Mouse (Mus musculus): ENCODE data around the gene Cyfip1. TPM values are rescaled to one million over a fixed set of nuclear protein-coding genes. Genes with fewer than 3 reads are reported as not detected.

Gene Cyfip1
- polyA plus RNA-seq (2015; fragmentation: Illumina TruSeq; extraction: RNeasy Lipid Tissue Mini Kit (QIAGEN cat#74804); ENCODE audit: insufficient read depth, low read depth, low replicate concordance) = 9.7 TPM

DNA sequence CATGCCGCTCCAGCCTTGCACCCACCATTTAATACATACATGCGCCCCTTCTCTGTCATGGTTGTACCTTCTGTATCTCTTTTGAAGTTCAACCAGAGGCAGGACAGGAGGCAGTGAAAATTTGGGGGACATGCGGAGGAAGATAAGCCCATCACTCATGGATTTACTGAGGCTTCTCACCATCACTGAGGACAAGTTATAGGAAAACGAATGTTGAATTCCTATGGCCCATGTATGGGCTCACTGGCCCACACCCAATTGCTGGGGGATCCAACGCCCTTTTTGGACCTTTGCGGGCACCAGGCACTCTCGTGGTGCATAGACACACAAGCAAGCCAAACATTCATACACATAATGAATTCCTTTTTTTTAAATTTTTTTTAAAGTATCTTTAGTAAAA is at the start of gene Cyfip1:
Gene Cyfip1, plus strand, starts transcription at position 301 of the 400 bp plus-strand sequence.

DNA sequence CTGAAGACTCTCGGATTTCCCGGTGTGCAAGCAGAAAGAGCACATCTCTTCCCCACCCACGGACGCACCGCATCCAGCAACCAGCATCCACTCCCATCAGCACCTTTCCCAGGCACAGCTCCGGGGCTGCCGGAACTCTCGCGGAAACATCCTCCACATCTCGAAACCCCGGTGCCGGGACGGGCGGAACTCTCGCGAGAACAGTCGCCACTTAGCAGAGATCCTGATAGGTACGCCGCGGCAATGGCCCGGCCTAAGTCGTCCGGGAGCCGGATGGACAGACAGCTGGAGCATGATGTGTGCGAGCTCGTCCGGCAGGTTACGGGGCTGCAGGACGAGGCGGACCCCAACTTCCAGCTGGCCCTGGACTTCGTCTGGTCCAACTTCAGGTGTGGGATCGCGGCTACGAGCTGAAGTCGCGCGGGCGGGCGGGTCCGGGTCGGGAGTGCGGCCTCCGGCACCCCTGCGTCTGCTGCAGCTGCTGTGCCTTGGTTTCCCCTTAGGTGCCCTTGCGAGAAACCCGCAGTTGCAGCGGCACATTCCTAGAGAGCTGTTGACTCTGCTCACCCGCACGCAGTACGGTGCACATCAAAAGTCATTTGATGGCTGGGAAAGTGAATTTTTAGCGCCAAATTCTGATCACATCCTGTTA is 47.5 kb upstream of the Cyfip1 start, which contains the start of gene Tubgcp5:
Gene Tubgcp5, plus strand, starts transcription at position 203 of the 652 bp plus-strand sequence.

DNA sequence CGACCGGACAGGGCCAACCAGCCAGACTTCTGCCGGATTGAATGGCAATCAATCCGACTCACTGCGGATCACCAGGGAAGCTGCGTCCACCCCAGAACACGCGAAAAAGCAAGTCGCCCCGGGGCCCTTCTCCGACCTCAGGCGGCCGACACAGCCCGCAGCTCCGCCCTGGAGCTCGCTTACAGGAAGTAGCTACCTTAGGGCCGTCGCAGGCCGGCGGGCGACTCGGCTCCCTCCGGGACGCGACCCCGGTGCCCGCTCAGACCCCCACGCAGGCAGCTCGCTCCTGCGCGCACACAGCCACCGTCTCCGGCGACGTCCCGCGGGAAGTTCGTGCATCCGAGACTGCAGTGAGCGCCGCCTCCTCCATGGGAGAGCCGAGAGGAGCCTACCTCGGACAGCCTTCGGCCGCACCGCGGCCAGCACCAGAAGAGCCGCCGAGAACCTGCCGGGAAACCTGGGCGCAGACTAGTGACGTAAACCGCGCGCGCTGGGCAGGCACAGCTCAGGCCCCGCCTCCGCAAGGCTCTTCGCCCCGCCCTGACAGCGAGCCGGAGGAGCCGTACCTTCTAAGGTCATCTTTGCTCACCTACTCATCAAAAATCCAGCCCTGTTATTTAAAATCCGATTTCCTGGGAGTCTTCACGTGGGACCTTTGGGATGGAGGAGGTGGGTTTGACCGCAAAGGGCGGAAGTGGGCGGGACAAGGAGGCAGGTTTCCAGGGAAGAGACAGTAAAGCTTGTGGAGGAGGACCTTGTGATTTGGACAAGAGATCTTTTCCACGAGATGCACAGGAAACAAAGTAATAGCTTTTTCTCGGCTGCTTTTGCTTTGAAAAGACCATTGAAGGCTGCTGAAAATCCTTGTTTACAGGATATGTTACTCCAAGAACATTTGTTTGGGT is 120.7 kb downstream of the Cyfip1 start, which contains the start of gene Nipa2:
Gene Nipa2, minus strand, starts transcription at position 473 of the 905 bp plus-strand sequence.

Other genes with a start within 250 kb of the Cyfip1 start
- not detected for gene Siglech, start 73.6 kb upstream of the Cyfip1 start, polyA plus RNA-seq (2015; fragmentation: Illumina TruSeq; extraction: RNeasy Lipid Tissue Mini Kit (QIAGEN cat#74804); ENCODE audit: insufficient read depth, low read depth, low replicate concordance)
- gene Tubgcp5, start 47.6 kb upstream of the Cyfip1 start, polyA plus RNA-seq (2015; fragmentation: Illumina TruSeq; extraction: RNeasy Lipid Tissue Mini Kit (QIAGEN cat#74804); ENCODE audit: insufficient read depth, low read depth, low replicate concordance) = 7.3 TPM
- gene Nipa2, start 120.7 kb downstream of the Cyfip1 start, polyA plus RNA-seq (2015; fragmentation: Illumina TruSeq; extraction: RNeasy Lipid Tissue Mini Kit (QIAGEN cat#74804); ENCODE audit: insufficient read depth, low read depth, low replicate concordance) = 4.6 TPM
- 1.2 TPM for gene Nipa1, start 178.2 kb downstream of the Cyfip1 start, polyA plus RNA-seq (2015; fragmentation: Illumina TruSeq; extraction: RNeasy Lipid Tissue Mini Kit (QIAGEN cat#74804); ENCODE audit: insufficient read depth, low read depth, low replicate concordance)
- 12.6 TPM for gene Herc2, start 208.5 kb downstream of the Cyfip1 start, polyA plus RNA-seq (2015; fragmentation: Illumina TruSeq; extraction: RNeasy Lipid Tissue Mini Kit (QIAGEN cat#74804); ENCODE audit: insufficient read depth, low read depth, low replicate concordance)